Mouse (Mus musculus) testis, adult 2 months (tissue): Measurements from ENCODE around the gene Dok4.

Experiments used
- CTCF ChIP-seq: fragments of 200-500 bp; IDR thresholded peaks from 2 replicates; pipeline ENCODE4 v1.5.1; 2012; ENCODE audit warnings: low read depth, mild to moderate bottlenecking, inconsistent platforms, low read length, moderate library complexity; ENCODE audit not compliant: control insufficient read depth, insufficient read depth, insufficient replicate concordance
- POLR2A ChIP-seq: fragments of 200-500 bp; IDR thresholded peaks from 2 replicates; pipeline ENCODE4 v1.6.1; 2012; ENCODE audit warnings: low read depth, mild to moderate bottlenecking, inconsistent platforms, low read length, moderate library complexity; ENCODE audit not compliant: control insufficient read depth

- TF ChIP-seq CTCF (no peak), POLR2A (no peak)
These were observed 49.9 kb downstream of the Dok4 start for GRCm38 (mm10) chr8:94826210-94826609.
